In the genomic region with DNA sequence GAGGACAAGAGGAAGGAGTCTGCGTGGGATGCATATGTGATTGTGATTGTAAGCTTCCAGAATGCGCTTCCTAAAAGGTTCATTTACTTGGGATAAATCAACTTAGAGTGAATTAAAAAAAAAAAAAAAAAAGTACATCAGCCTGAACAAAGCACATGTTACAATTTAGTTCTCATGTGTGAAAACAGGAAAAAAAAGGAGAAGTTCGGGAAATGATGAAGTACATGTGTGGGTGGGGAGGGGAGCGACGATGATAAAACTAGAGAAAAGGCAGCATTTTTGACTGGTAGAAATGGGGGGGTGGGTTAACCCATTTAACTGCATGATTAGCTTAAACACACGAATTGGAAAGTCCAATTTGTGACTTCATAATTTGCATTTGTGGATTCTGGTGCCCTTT, we compare ENCODE assay signal across 20 mouse cellular contexts. TPM values are rescaled to one million over a fixed set of nuclear protein-coding genes. Genes with fewer than 3 reads are reported as not detected.
A peak's percentile ranks its signal among the peaks of the same experiment; 100 is the strongest.
DNase-seq lines count a peak whose midpoint lies in the region; ATAC-seq lines count a peak whose summit lies in the region.
"Had no signal": no experiment of that assay in that cellular context is flagged by ENCODE, and none has a peak within 500 bp of the region (broad histone marks: within the 10 kb centered on the region; RNA-seq: fewer than 3 reads in every experiment).

No protein-coding gene starts in this region.

- no peaks in the 10 kb centered on the region for H3K36me3 ChIP-seq in forebrain, embryonic 16.5 days (ENCODE audit: control insufficient read depth, insufficient read depth)
- no peaks in the 10 kb centered on the region for H3K36me3 ChIP-seq in midbrain, embryonic 15.5 days (replicated peaks)
- H3K36me3 ChIP-seq: heart, embryonic 13.5 days; liver, embryonic 15.5 days; neural tube, embryonic 13.5 days had no signal

- DNase-seq in frontal cortex, postnatal 25 days (ENCODE audit: low spot score in 2 of 2) = no peak
- DNase-seq in A20 (ENCODE audit: low read depth, low spot score) = peak; percentile 31
- no peak for DNase-seq in kidney, postnatal 25 days
- DNase-seq in lung, postnatal 14 days = no peak
- DNase-seq in yolk sac, embryonic 10.5 days (ENCODE audit: low spot score) = no peak
- DNase-seq: adrenal gland, adult 8-10 months; B cell, adult 2 months; cerebellum, postnatal 10 days; embryo, embryonic 11 days; gastrocnemius, adult 2 months; kidney, adult 11 months; thymus, adult 18-20 months; thymus, postnatal 4 days had no signal

- no peak overlapping the region for H3K4me2 ChIP-seq in forebrain, embryonic 16.5 days (ENCODE audit: low read length)
- no peak overlapping the region for H3K4me2 ChIP-seq in midbrain, embryonic 15.5 days
- H3K4me2 ChIP-seq: heart, embryonic 13.5 days; liver, embryonic 15.5 days; neural tube, embryonic 13.5 days had no signal

- ATAC-seq in frontal cortex, adult (ENCODE audit: low TSS enrichment) = 0 out of 2 replicates have a peak, but pooled peaks have one; percentile 44
- ATAC-seq in forebrain, embryonic 16.5 days = no peak
- no peak for ATAC-seq in midbrain, embryonic 15.5 days (replicated peaks)

- H3K27ac ChIP-seq in forebrain, embryonic 16.5 days (ENCODE audit: low read length) = peak overlapping the region; percentile 95
- H3K27ac ChIP-seq in midbrain, embryonic 15.5 days = peak overlapping the region; percentile 85
- H3K27ac ChIP-seq: gastrocnemius, adult 2 months; heart, embryonic 13.5 days; kidney, postnatal 0 days; liver, embryonic 15.5 days; neural tube, embryonic 13.5 days had no signal

- WGBS in forebrain, embryonic 16.5 days = 69% methylated on average over 6 of the region's 6 CpGs
- WGBS in midbrain, embryonic 15.5 days = 74% methylated on average over 6 of the region's 6 CpGs

- no peaks in the 10 kb centered on the region for H3K9me3 ChIP-seq in forebrain, embryonic 16.5 days (ENCODE audit: control insufficient read depth, low read length)
- H3K9me3 ChIP-seq in midbrain, embryonic 15.5 days = no peaks in the 10 kb centered on the region
- H3K9me3 ChIP-seq: heart, embryonic 13.5 days; liver, embryonic 15.5 days; neural tube, embryonic 13.5 days had no signal

- no peak overlapping the region for H3K4me3 ChIP-seq in forebrain, embryonic 16.5 days (replicated peaks; ENCODE audit: low read length)
- H3K4me3 ChIP-seq in midbrain, embryonic 15.5 days = no peak overlapping the region
- H3K4me3 ChIP-seq: gastrocnemius, adult 2 months; heart, embryonic 13.5 days; liver, embryonic 15.5 days; neural tube, embryonic 13.5 days had no signal

- no peaks in the 10 kb centered on the region for H3K27me3 ChIP-seq in forebrain, embryonic 16.5 days (replicated peaks; ENCODE audit: control insufficient read depth, insufficient read depth, low read length)
- H3K27me3 ChIP-seq in midbrain, embryonic 15.5 days (replicated peaks) = no peaks in the 10 kb centered on the region
- H3K27me3 ChIP-seq: heart, embryonic 13.5 days; liver, embryonic 15.5 days; neural tube, embryonic 13.5 days had no signal

- peaks cover 16% of the 10 kb centered on the region for H3K4me1 ChIP-seq in forebrain, embryonic 16.5 days (replicated peaks; ENCODE audit: control insufficient read depth, insufficient read depth, low read length)
- peaks cover 11% of the 10 kb centered on the region for H3K4me1 ChIP-seq in midbrain, embryonic 15.5 days
- H3K4me1 ChIP-seq: heart, embryonic 13.5 days; liver, embryonic 15.5 days; neural tube, embryonic 13.5 days had no signal

- H3K9ac ChIP-seq in forebrain, embryonic 16.5 days (replicated peaks; ENCODE audit: low read depth, low read length) = no peak overlapping the region
- no peak overlapping the region for H3K9ac ChIP-seq in midbrain, embryonic 15.5 days
- H3K9ac ChIP-seq: heart, embryonic 13.5 days; liver, embryonic 15.5 days; neural tube, embryonic 13.5 days had no signal

RNA-seq across cellular contexts. Expression of gene Kcna3, which starts 31.3 kb away (rescaled TPM):
- 14.7 and 15.7 TPM in 2 replicates for polyA plus RNA-seq in forebrain, embryonic 16.5 days (2015; fragmentation: Nextera tagmentation; extraction: Ambion mirVana)
- 18.8 and 22.1 TPM in 2 replicates for polyA plus RNA-seq in midbrain, embryonic 15.5 days (2015; fragmentation: Nextera tagmentation; extraction: Ambion mirVana)

RNA-seq across cellular contexts. Expression of gene Kcna2, which starts 33.7 kb away (rescaled TPM):
- polyA plus RNA-seq in forebrain, embryonic 16.5 days (2015; fragmentation: Nextera tagmentation; extraction: Ambion mirVana) = 0.72 and 0.94 TPM in 2 replicates
- polyA plus RNA-seq in midbrain, embryonic 15.5 days (2015; fragmentation: Nextera tagmentation; extraction: Ambion mirVana) = 1.7 and 1.9 TPM in 2 replicates
